Mouse (Mus musculus) neural tube, embryonic 11.5 days (tissue): ENCODE measurements around the gene Gabpb1. TPM values are rescaled to one million over a fixed set of nuclear protein-coding genes. Genes with fewer than 3 reads are reported as not detected.

Source experiments
- ATAC-seq: fragments of 200-750 bp; cut with Nextera tagmentation; 2 replicates; pipeline ENCODE4 v1.8.0; 2017; ENCODE audit warnings: moderate number of reproducible peaks, mild to moderate bottlenecking, moderate TSS enrichment, moderate library complexity; ENCODE audit not compliant: insufficient read depth, low FRiP score, low TSS enrichment
- DNase-seq: peaks from one replicate; pipeline ENCODE4 v3.0.0-alpha.2; 2015; ENCODE audit warnings: low spot score
- H3K27ac ChIP-seq: fragments of 300-500 bp; sonication (generic); 2 replicates; pipeline ENCODE4 v1.5.1; 2014; ENCODE audit warnings: low read depth, mild to moderate bottlenecking, low read length
- H3K27me3 ChIP-seq: fragments of 300-500 bp; sonication (generic); 2 replicates; pipeline ENCODE4 v1.6.1; 2014; ENCODE audit warnings: mild to moderate bottlenecking, low read length, mixed read lengths; ENCODE audit not compliant: control insufficient read depth, insufficient read depth
- H3K36me3 ChIP-seq: fragments of 300-500 bp; sonication (generic); 2 replicates; pipeline ENCODE4 v1.6.1; 2014; ENCODE audit warnings: mild to moderate bottlenecking, low read length, moderate library complexity, mixed read lengths; ENCODE audit not compliant: control insufficient read depth, insufficient read depth
- H3K4me1 ChIP-seq: fragments of 300-500 bp; sonication (generic); 2 replicates; pipeline ENCODE4 v1.6.1; 2014; ENCODE audit warnings: low read length, mixed read lengths; ENCODE audit not compliant: control insufficient read depth, insufficient read depth
- H3K4me2 ChIP-seq: fragments of 300-500 bp; sonication (generic); 2 replicates; pipeline ENCODE4 v1.6.1; 2014; ENCODE audit warnings: low read depth, mild to moderate bottlenecking, moderate library complexity
- H3K4me3 ChIP-seq: fragments of 300-500 bp; sonication (generic); 2 replicates; pipeline ENCODE4 v1.5.1; 2014; ENCODE audit warnings: low read depth, low read length
- H3K9ac ChIP-seq: fragments of 300-500 bp; sonication (generic); 2 replicates; pipeline ENCODE4 v1.6.1; 2014; ENCODE audit warnings: mild to moderate bottlenecking, low read length
- H3K9me3 ChIP-seq: fragments of 300-500 bp; sonication (generic); 2 replicates; pipeline ENCODE4 v1.6.1; 2016; ENCODE audit warnings: low read length; ENCODE audit not compliant: control insufficient read depth
- WGBS: fragments of 180-500 bp; shearing (Covaris S2); extraction: QIAGEN DNeasy Blood & Tissue Kit; methylation state at CpG from one replicate; pipeline ENCODE4 v1.1.7; 2014; 5-methylcytosine and 5-hydroxymethylcytosine counted together
- polyA plus RNA-seq: library from polyadenylated mRNA; unstranded; fragments of >200 nt; fragmentation: Nextera tagmentation; extraction: Ambion mirVana; gene quantifications from 2 replicates; pipeline ENCODE4 v1.2.1, GENCODE M21; 2014

Gabpb1 gene
- polyA plus RNA-seq, 1 experiment from 2014 or later, result 81.8 TPM

DNA sequence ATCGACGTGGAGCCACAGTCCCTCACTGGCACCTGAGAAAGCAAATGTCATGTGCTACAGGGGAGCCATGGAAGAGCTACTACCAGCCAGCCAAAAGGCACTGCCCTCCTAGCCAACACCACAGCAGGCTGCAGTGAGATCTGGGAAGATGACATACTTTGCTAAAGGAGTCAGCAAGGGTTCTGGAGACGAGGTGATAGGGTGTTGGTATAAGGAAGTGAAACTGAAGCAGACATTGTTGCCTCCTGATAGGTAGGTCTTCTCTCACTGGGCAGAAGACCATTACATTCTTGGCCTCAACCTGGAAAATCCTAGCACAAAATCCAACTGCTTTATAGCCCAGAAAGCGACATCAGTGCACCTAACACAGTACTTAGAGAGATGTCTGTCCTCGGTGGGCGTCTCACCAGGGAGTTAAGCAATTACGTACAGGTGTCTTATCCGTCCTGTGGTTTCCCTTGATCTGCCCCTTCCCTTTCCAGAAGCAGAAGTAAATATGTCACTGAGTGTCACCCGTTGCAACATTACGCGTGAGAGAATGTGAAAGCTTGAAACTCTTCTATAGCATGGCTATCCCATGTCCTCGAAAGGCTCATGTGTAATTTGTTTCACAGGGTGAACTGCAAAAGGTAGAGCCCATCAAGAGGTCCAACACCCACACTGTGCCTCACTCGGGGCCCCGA is 74.1 kb downstream of the Gabpb1 start:
- Histone ChIP-seq H3K4me2 (no peak overlapping the region), H3K36me3 (no peaks in the 10 kb centered on the region), H3K27ac (no peak overlapping the region), H3K27me3 (no peaks in the 10 kb centered on the region), H3K9me3 (no peaks in the 10 kb centered on the region), H3K4me1 (no peaks in the 10 kb centered on the region), H3K9ac (no peak overlapping the region), H3K4me3 (no peak overlapping the region)
- 84% methylated on average over 14 of the region's 14 CpGs for WGBS
- DNase-seq, result no peak
- ATAC-seq, result no peak

DNA sequence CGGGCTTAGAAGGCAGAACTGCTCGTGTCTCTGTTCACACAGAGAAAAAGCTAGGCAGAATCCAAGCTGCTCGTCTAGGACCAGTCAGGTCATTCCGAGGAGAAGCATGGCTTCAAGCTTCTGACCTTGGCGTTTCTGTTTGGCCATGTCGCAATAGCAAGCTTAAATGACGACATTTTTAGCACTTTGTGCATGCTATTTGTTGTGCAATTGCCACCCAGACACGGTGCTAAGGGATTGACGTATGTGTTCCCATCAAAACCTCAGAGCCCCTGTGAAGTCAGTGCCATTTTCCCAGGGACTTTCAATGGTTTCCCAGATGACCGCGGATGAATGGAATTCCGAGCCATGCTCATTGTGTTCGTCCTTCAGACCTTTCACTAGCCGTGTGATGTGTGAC is 75.6 kb downstream of the Gabpb1 start:
- H3K9me3 ChIP-seq, result no peaks in the 10 kb centered on the region
- no peak overlapping the region for H3K9ac ChIP-seq
- H3K4me1 ChIP-seq, result no peaks in the 10 kb centered on the region
- DNase-seq, result no peak
- no peak overlapping the region for H3K4me3 ChIP-seq
- no peak for ATAC-seq
- no peak overlapping the region for H3K4me2 ChIP-seq
- no peak overlapping the region for H3K27ac ChIP-seq
- H3K36me3 ChIP-seq, result no peaks in the 10 kb centered on the region
- 83% methylated on average over 14 of the region's 14 CpGs for WGBS
- H3K27me3 ChIP-seq, result no peaks in the 10 kb centered on the region

DNA sequence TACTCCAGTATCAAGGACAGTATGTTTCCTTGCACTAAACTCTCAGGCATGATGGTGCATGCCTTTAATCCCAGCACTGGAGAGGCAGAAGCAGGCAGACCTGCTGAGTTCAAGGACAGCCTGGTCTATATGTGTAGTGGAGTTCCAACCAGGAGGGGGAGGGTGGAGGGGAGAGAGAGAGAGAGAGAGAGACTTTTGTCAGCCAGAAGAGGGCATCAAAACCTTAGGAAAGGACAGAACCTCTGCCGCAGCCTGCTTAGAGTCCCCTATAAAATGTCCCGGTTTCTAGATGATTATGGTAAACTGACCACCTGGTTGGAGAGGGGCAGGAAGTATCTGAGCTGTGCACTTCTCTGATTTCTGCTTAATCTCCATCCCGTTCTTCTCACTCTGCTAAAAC is 77.1 kb downstream of the Gabpb1 start:
- H3K4me2 ChIP-seq, result no peak overlapping the region
- DNase-seq (peak; percentile 23), ATAC-seq (no peak)
- no peak overlapping the region for H3K9ac ChIP-seq
- no peaks in the 10 kb centered on the region for H3K4me1 ChIP-seq
- H3K27ac ChIP-seq, result no peak overlapping the region
- no peak overlapping the region for H3K4me3 ChIP-seq
- WGBS, result 22% methylated on average over 3 of the region's 3 CpGs
- no peaks in the 10 kb centered on the region for H3K9me3 ChIP-seq
- H3K27me3 ChIP-seq, result no peaks in the 10 kb centered on the region
- H3K36me3 ChIP-seq, result no peaks in the 10 kb centered on the region

DNA sequence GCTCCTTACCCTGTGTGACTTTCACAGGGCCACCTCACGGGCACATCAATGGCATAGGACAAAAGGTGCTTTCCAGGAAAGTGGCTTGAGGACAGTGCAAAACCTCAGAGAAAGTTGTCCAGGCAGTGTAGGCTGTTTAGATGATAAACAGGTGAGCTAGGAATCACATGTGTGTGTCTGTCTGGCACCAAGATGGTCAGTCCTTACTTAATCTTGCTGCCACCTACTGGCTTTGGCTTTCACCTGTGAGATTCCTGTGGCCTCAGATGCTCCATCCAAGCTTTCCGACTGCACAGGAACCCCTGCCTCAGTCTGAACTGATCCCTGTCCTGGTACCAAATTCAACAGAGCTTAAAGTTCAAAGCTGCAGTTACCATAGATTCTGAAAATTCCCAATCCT is 77.8 kb downstream of the Gabpb1 start:
- no peak overlapping the region for H3K4me2 ChIP-seq
- no peaks in the 10 kb centered on the region for H3K9me3 ChIP-seq
- H3K4me3 ChIP-seq, result no peak overlapping the region
- H3K4me1 ChIP-seq, result no peaks in the 10 kb centered on the region
- H3K27ac ChIP-seq, result no peak overlapping the region
- no peak for DNase-seq
- no peaks in the 10 kb centered on the region for H3K36me3 ChIP-seq
- WGBS, result 59% methylated on average over 2 of the region's 2 CpGs
- no peak overlapping the region for H3K9ac ChIP-seq
- H3K27me3 ChIP-seq, result no peaks in the 10 kb centered on the region
- ATAC-seq, result no peak

DNA sequence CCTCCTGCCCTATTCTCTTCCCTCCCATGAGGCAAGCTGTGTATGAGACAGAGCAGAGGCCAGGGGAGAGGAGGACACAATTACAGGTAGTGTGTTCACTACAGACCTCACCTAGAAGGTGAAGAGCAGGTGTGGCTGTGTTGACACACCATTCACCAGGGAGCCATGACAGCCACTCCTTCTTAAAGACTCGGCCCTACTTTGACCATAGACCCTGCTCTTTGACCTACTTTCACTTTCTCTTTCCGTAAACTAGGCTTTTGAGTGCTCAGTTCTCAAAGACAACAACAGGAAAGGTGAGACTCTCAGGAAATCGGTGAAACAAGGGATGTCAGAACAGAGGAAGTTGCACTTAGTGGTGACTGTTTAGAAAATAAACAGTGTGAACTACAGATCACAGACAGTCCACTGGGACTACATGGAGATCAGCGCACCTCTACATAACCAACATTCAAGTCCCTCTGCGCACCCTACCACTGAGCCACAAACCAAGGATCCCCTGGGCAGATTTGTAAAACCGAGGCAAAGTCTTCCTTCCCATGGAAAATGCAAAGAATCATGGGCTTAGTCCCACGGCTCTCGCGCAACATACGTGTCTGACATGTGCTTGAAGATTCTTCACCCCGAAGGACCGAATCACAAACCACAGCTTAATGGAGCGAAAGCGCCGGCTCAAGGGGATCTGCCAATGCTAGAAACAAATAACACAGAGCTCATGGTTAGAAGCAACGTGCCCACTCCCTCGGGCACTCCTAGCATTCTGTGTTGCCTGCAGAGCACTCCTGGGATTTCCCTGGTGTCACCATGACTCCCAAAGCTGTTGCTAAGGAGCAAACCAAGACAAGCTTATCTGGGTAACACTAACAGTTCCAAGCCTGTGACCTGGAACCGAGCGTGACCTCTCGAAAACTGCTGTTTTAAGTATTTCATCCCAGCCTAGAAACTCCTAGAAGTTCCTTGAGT is 78.6 kb downstream of the Gabpb1 start:
- no peak overlapping the region for H3K9ac ChIP-seq
- ATAC-seq, result no peak
- H3K4me1 ChIP-seq, result no peaks in the 10 kb centered on the region
- no peak overlapping the region for H3K4me3 ChIP-seq
- no peak overlapping the region for H3K4me2 ChIP-seq
- no peaks in the 10 kb centered on the region for H3K27me3 ChIP-seq
- no peak overlapping the region for H3K27ac ChIP-seq
- no peaks in the 10 kb centered on the region for H3K36me3 ChIP-seq
- 86% methylated on average over 20 of the region's 20 CpGs for WGBS
- DNase-seq, result no peak
- H3K9me3 ChIP-seq, result no peaks in the 10 kb centered on the region

DNA sequence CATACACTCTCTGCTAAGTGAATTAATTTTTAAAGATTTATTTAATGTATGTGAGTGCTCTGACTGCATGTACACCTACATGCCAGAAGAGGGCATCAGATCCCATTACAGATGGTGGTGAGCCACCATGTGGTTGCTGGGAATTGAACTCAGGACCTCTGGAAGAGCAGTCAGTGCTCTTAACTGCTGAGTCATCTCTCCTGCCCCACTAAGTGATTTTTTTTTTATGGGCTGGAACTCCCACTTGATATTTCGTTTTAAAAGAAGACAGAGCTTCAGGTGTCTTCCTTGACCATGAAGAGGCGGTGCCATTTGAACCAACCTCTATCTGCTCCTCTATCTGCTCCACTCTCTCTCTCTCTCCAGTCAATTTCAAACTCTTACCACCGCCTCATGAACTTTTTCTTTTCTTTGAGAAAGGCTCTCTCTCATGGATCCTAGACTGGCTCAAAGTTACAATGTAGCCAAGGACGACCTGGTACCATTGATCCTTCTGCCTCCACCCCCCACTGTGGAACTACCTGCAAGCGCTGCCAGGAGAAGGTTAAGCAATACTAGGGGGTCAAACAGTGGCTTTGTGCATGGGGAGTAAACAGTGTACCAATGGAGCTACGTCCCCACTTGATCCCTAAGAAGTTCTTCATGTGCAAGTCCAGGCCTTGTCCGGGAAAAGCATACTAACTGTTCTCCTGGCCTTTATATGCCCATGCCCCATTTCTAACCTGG is 79.6 kb downstream of the Gabpb1 start:
- WGBS, result 86% methylated on average over 7 of the region's 7 CpGs
- Histone ChIP-seq H3K27ac (no peak overlapping the region), H3K9ac (no peak overlapping the region), H3K9me3 (no peaks in the 10 kb centered on the region), H3K4me2 (no peak overlapping the region), H3K27me3 (no peaks in the 10 kb centered on the region), H3K4me3 (no peak overlapping the region), H3K36me3 (no peaks in the 10 kb centered on the region), H3K4me1 (no peaks in the 10 kb centered on the region)
- ATAC-seq (no peak), DNase-seq (no peak)

DNA sequence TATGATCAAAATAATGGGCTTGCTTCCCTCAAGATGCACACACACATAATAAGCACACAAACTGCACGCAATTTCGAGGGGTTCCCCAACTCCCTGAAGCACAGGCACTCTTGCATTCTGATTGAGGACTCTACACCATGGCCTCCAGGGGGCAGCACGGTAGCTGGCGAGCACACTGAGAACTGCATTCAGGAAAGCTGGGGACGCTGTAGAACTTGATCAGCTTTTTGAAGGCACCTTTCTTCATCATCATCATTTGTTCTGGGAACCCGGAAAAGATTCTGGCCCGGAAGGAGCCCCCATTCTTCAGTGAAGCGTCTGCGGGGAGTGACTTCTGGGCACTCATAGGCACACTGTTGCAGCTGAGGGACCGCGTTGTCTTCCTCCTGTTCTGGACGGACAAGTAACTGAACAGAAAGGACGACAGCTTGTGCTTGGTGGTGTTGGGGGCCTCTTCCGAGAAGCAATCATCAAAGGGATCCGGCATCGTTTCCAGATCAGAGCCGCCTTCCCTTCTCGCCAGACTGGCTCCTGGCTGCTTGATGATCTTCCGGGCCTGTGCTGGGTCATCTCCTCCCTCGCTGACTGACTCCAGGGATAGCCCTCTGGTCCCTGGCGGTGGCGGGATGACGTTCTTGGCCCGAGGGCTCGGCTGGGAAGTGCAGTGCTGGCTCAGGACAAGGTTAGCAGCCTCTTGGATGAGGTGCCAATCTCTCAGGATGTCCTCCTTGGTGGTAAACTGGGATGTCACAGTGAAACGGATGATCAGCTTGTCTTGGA is 82.1 kb downstream of the Gabpb1 start:
- Histone ChIP-seq H3K9ac (peak overlapping the region; percentile 8; the same call in 1 of the 2 replicates), H3K27me3 (no peaks in the 10 kb centered on the region), H3K4me1 (no peaks in the 10 kb centered on the region), H3K4me2 (peak overlapping the region; percentile 39), H3K27ac (no peak overlapping the region), H3K4me3 (0 out of 2 replicates have a peak overlapping the region, but pooled peaks have one; percentile 4), H3K9me3 (no peaks in the 10 kb centered on the region), H3K36me3 (no peaks in the 10 kb centered on the region)
- 0 out of 2 replicates have a peak, but pooled peaks have one; percentile 48 for ATAC-seq
- DNase-seq, result peak; percentile 79
- 24% methylated on average over 26 of the region's 26 CpGs for WGBS

DNA sequence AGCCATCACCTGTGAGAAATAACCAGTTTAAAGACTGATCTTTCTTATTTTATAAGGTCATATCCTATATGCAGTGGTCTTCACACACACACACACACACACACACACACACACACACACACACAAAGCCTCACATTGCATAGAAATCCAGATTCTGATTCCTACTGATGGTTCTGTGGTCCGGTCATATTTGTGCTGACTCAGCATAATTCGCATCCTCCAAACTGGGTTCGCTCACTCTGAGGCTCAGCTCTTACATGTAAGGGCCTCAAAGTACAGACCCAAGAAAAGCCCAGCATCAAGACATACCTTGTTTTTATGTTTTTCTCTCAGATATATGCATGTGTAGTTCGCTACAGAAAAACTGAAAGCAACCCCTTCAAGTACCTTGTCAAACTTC is 84.8 kb downstream of the Gabpb1 start:
- DNase-seq (no peak), ATAC-seq (no peak)
- H3K4me2 ChIP-seq, result no peak overlapping the region
- H3K27ac ChIP-seq, result no peak overlapping the region
- H3K27me3 ChIP-seq, result no peaks in the 10 kb centered on the region
- WGBS, result 86% methylated on average over 4 of the region's 4 CpGs
- no peaks in the 10 kb centered on the region for H3K36me3 ChIP-seq
- no peak overlapping the region for H3K4me3 ChIP-seq
- no peaks in the 10 kb centered on the region for H3K4me1 ChIP-seq
- no peak overlapping the region for H3K9ac ChIP-seq
- no peaks in the 10 kb centered on the region for H3K9me3 ChIP-seq
